Mouse (Mus musculus): ENCODE results near the gene Myrip. TPM values are rescaled to one million over a fixed set of nuclear protein-coding genes. Genes with fewer than 3 reads are reported as not detected.

Myrip gene
- polyA plus RNA-seq, 1 experiment from 2014 or later: 0.24 TPM

- Histone ChIP-seq H3K4me3 (no peak overlapping the region), H3K4me2 (no peak overlapping the region), H3K27ac (no peak overlapping the region), H3K9ac (no peak overlapping the region), H3K27me3 (no peaks in the 10 kb centered on the region), H3K4me1 (peaks cover 11% of the 10 kb centered on the region), H3K36me3 (no peaks in the 10 kb centered on the region), H3K9me3 (no peaks in the 10 kb centered on the region)
- no peak for ATAC-seq (ENCODE audit: insufficient number of reproducible peaks, insufficient read depth, low FRiP score, low TSS enrichment, low read depth)
- 48% methylated on average over 10 of the region's 10 CpGs for WGBS
These were observed 38.8 kb downstream of the Myrip start for GRCm38 (mm10) chr9:120339975-120340695.

GRCm38 (mm10) chr9:120343123-120343790 is 41.9 kb downstream of the Myrip start:
- no peak overlapping the region; the same call in 1 of the 2 replicates for H3K27ac ChIP-seq
- WGBS: 58% methylated on average over 4 of the region's 4 CpGs
- no peak overlapping the region for H3K4me3 ChIP-seq
- no peak overlapping the region for H3K4me2 ChIP-seq
- H3K4me1 ChIP-seq: peaks cover 17% of the 10 kb centered on the region
- no peak for ATAC-seq (ENCODE audit: insufficient number of reproducible peaks, insufficient read depth, low FRiP score, low TSS enrichment, low read depth)
- H3K27me3 ChIP-seq: no peaks in the 10 kb centered on the region
- no peaks in the 10 kb centered on the region for H3K9me3 ChIP-seq
- no peaks in the 10 kb centered on the region for H3K36me3 ChIP-seq
- H3K9ac ChIP-seq: no peak overlapping the region

GRCm38 (mm10) chr9:120345651-120346151 is 44.4 kb downstream of the Myrip start:
- Histone ChIP-seq H3K9ac (no peak overlapping the region), H3K27ac (no peak overlapping the region), H3K27me3 (no peaks in the 10 kb centered on the region), H3K36me3 (no peaks in the 10 kb centered on the region), H3K4me3 (no peak overlapping the region), H3K4me1 (peaks cover 11% of the 10 kb centered on the region), H3K9me3 (no peaks in the 10 kb centered on the region), H3K4me2 (no peak overlapping the region)
- no peak for ATAC-seq (ENCODE audit: insufficient number of reproducible peaks, insufficient read depth, low FRiP score, low TSS enrichment, low read depth)
- WGBS: 26% methylated on average over 5 of the region's 5 CpGs

- Histone ChIP-seq H3K4me1 (peaks cover 6% of the 10 kb centered on the region; the same call in 1 of the 2 replicates), H3K4me2 (no peak overlapping the region), H3K36me3 (no peaks in the 10 kb centered on the region), H3K9me3 (no peaks in the 10 kb centered on the region), H3K27me3 (no peaks in the 10 kb centered on the region), H3K4me3 (no peak overlapping the region), H3K9ac (0 out of 2 replicates have a peak overlapping the region, but pooled peaks have one; percentile 2), H3K27ac (no peak overlapping the region)
- WGBS: 42% methylated on average over 4 of the region's 4 CpGs
- ATAC-seq (ENCODE audit: insufficient number of reproducible peaks, insufficient read depth, low FRiP score, low TSS enrichment, low read depth): no peak
These were observed 47.8 kb downstream of the Myrip start for GRCm38 (mm10) chr9:120349145-120349544.

GRCm38 (mm10) chr9:120350346-120350745 is 49.0 kb downstream of the Myrip start:
- Histone ChIP-seq H3K27ac (no peak overlapping the region), H3K36me3 (no peaks in the 10 kb centered on the region), H3K4me1 (peaks cover 6% of the 10 kb centered on the region; the same call in 1 of the 2 replicates), H3K9ac (no peak overlapping the region), H3K9me3 (no peaks in the 10 kb centered on the region), H3K27me3 (no peaks in the 10 kb centered on the region), H3K4me3 (no peak overlapping the region), H3K4me2 (no peak overlapping the region)
- WGBS: 72% methylated on average over 6 of the region's 6 CpGs
- ATAC-seq (ENCODE audit: insufficient number of reproducible peaks, insufficient read depth, low FRiP score, low TSS enrichment, low read depth): no peak

GRCm38 (mm10) chr9:120351061-120351460 is 49.7 kb downstream of the Myrip start:
- no peak overlapping the region for H3K4me3 ChIP-seq
- H3K36me3 ChIP-seq: no peaks in the 10 kb centered on the region
- no peak overlapping the region for H3K4me2 ChIP-seq
- WGBS: 81% methylated on average over 7 of the region's 7 CpGs
- H3K4me1 ChIP-seq: no peaks in the 10 kb centered on the region
- no peaks in the 10 kb centered on the region for H3K9me3 ChIP-seq
- H3K27me3 ChIP-seq: no peaks in the 10 kb centered on the region
- no peak overlapping the region for H3K27ac ChIP-seq
- no peak for ATAC-seq (ENCODE audit: insufficient number of reproducible peaks, insufficient read depth, low FRiP score, low TSS enrichment, low read depth)
- no peak overlapping the region for H3K9ac ChIP-seq

- Histone ChIP-seq H3K9ac (no peak overlapping the region), H3K4me3 (no peak overlapping the region), H3K27ac (no peak overlapping the region), H3K4me1 (no peaks in the 10 kb centered on the region), H3K36me3 (no peaks in the 10 kb centered on the region), H3K9me3 (no peaks in the 10 kb centered on the region), H3K27me3 (no peaks in the 10 kb centered on the region), H3K4me2 (no peak overlapping the region)
- 90% methylated on average over 8 of the region's 8 CpGs for WGBS
- no peak for ATAC-seq (ENCODE audit: insufficient number of reproducible peaks, insufficient read depth, low FRiP score, low TSS enrichment, low read depth)
These were observed 50.2 kb downstream of the Myrip start for GRCm38 (mm10) chr9:120351474-120351873.

- no peak for ATAC-seq (ENCODE audit: insufficient number of reproducible peaks, insufficient read depth, low FRiP score, low TSS enrichment, low read depth)
- H3K9me3 ChIP-seq: no peaks in the 10 kb centered on the region
- no peak overlapping the region for H3K27ac ChIP-seq
- no peak overlapping the region for H3K4me2 ChIP-seq
- H3K27me3 ChIP-seq: no peaks in the 10 kb centered on the region
- no peak overlapping the region for H3K9ac ChIP-seq
- no peaks in the 10 kb centered on the region for H3K4me1 ChIP-seq
- WGBS: 83% methylated on average over 4 of the region's 4 CpGs
- H3K4me3 ChIP-seq: no peak overlapping the region
- H3K36me3 ChIP-seq: no peaks in the 10 kb centered on the region
These were observed 51.7 kb downstream of the Myrip start for GRCm38 (mm10) chr9:120353036-120353435.

GRCm38 (mm10) chr9:120353967-120354366 is 52.7 kb downstream of the Myrip start:
- WGBS: 75% methylated on average over 3 of the region's 3 CpGs
- Histone ChIP-seq H3K4me3 (no peak overlapping the region), H3K4me2 (no peak overlapping the region), H3K4me1 (no peaks in the 10 kb centered on the region), H3K27ac (no peak overlapping the region), H3K9ac (no peak overlapping the region), H3K36me3 (no peaks in the 10 kb centered on the region), H3K27me3 (no peaks in the 10 kb centered on the region), H3K9me3 (no peaks in the 10 kb centered on the region)
- ATAC-seq (ENCODE audit: insufficient number of reproducible peaks, insufficient read depth, low FRiP score, low TSS enrichment, low read depth): no peak

GRCm38 (mm10) chr9:120354550-120355345 is 53.4 kb downstream of the Myrip start:
- Histone ChIP-seq H3K4me1 (no peaks in the 10 kb centered on the region), H3K27me3 (no peaks in the 10 kb centered on the region), H3K9ac (no peak overlapping the region), H3K36me3 (no peaks in the 10 kb centered on the region), H3K9me3 (no peaks in the 10 kb centered on the region), H3K27ac (no peak overlapping the region), H3K4me3 (no peak overlapping the region), H3K4me2 (no peak overlapping the region)
- no peak for ATAC-seq (ENCODE audit: insufficient number of reproducible peaks, insufficient read depth, low FRiP score, low TSS enrichment, low read depth)
- WGBS: 87% methylated on average over 12 of the region's 12 CpGs

- ATAC-seq (ENCODE audit: insufficient number of reproducible peaks, insufficient read depth, low FRiP score, low TSS enrichment, low read depth): no peak
- H3K36me3 ChIP-seq: no peaks in the 10 kb centered on the region
- H3K27me3 ChIP-seq: no peaks in the 10 kb centered on the region
- H3K4me1 ChIP-seq: 0 out of 2 replicates have a peak, but pooled peaks cover 5% of the 10 kb centered on the region
- WGBS: 84% methylated on average over 6 of the region's 6 CpGs
- H3K27ac ChIP-seq: no peak overlapping the region
- H3K4me2 ChIP-seq: no peak overlapping the region
- H3K4me3 ChIP-seq: no peak overlapping the region
- no peaks in the 10 kb centered on the region for H3K9me3 ChIP-seq
- no peak overlapping the region for H3K9ac ChIP-seq
These were observed 55.2 kb downstream of the Myrip start for GRCm38 (mm10) chr9:120356490-120356889.
